26 mouse cellular contexts compared by ENCODE assay signal in the genomic region with DNA sequence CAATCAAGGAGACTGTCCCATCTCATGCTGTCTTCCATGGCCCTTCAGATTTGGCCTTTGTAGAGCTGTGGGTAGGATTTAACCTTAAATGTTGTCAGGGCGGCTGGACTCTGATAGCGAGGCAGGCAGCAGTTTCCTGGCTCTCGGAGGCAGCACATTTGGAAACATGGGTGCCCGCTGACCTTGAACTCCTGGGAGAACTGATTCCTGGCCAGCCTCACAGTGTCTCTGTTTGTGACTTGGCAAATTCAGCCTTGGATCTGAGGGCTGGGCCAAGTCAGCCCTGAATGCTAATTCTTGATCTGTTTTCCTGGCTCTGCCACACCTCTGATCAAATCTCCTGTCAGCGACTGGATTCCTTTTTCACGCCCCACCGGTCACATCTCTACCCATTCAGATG. TPM values are rescaled to one million over a fixed set of nuclear protein-coding genes. Genes with fewer than 3 reads are reported as not detected.
DNase-seq lines count a peak whose midpoint lies in the region; ATAC-seq and TF ChIP-seq lines count a peak whose summit lies in the region.
"Had no signal": no experiment of that assay in that cellular context is flagged by ENCODE, and none has a peak within 500 bp of the region (broad histone marks: within the 10 kb centered on the region; RNA-seq: fewer than 3 reads in every experiment).

No protein-coding gene starts in this region.

- H3K4me1 ChIP-seq in midbrain, postnatal 0 days (ENCODE audit: insufficient read depth, low read length) = no peaks in the 10 kb centered on the region
- H3K4me1 ChIP-seq: embryonic facial prominence, embryonic 15.5 days; heart, embryonic 15.5 days; hindbrain, embryonic 13.5 days had no signal

- peak; percentile 71 for DNase-seq in ovary, adult 18-20 months (ENCODE audit: low spot score)
- no peak for DNase-seq in ovary, postnatal 10 days (ENCODE audit: low spot score)
- DNase-seq in adrenal gland, adult 8-10 months = peak; percentile 77
- DNase-seq in adrenal gland, postnatal 25 days = peak; percentile 63
- peak; percentile 65 for DNase-seq in testis, postnatal 14 days (ENCODE audit: low spot score)
- DNase-seq in midbrain, postnatal 0 days (ENCODE audit: low spot score) = no peak
- DNase-seq in kidney, postnatal 14 days = no peak
- DNase-seq: cerebellum, adult 2 months; embryo, embryonic 11 days; gastrocnemius, postnatal 36 days; heart, adult 18-20 months; heart, postnatal 14 days had no signal

- H3K4me2 ChIP-seq in midbrain, postnatal 0 days (ENCODE audit: low read depth, low read length, poor library complexity, severe bottlenecking) = no peak overlapping the region
- H3K4me2 ChIP-seq: embryonic facial prominence, embryonic 15.5 days; heart, embryonic 15.5 days; hindbrain, embryonic 13.5 days had no signal

- ATAC-seq in midbrain, postnatal 0 days (ENCODE audit: low FRiP score) = no peak
- ATAC-seq: forebrain, embryonic 14.5 days; hindbrain, postnatal 0 days had no signal

- H3K9ac ChIP-seq in midbrain, postnatal 0 days (replicated peaks; ENCODE audit: low read length, poor library complexity, severe bottlenecking) = no peak overlapping the region
- H3K9ac ChIP-seq: embryonic facial prominence, embryonic 15.5 days; heart, embryonic 15.5 days; hindbrain, embryonic 13.5 days had no signal

- H3K27me3 ChIP-seq in midbrain, postnatal 0 days (ENCODE audit: insufficient read depth, low read length) = no peaks in the 10 kb centered on the region
- H3K27me3 ChIP-seq: embryonic facial prominence, embryonic 15.5 days; heart, embryonic 15.5 days; hindbrain, embryonic 13.5 days had no signal

- H3K27ac ChIP-seq in midbrain, postnatal 0 days (ENCODE audit: low read depth, low read length) = no peak overlapping the region
- H3K27ac ChIP-seq: embryonic facial prominence, embryonic 15.5 days; forebrain, embryonic 10.5 days; heart, embryonic 10.5 days; heart, embryonic 15.5 days; hindbrain, embryonic 13.5 days; hindbrain, postnatal 0 days had no signal

- no peaks in the 10 kb centered on the region for H3K36me3 ChIP-seq in midbrain, postnatal 0 days (ENCODE audit: insufficient read depth, low read length)
- H3K36me3 ChIP-seq: embryonic facial prominence, embryonic 15.5 days; forebrain, embryonic 10.5 days; heart, embryonic 10.5 days; heart, embryonic 15.5 days; hindbrain, embryonic 13.5 days had no signal

- no peak for TF ChIP-seq CTCF in midbrain, postnatal 0 days (IDR thresholded peaks at IDR 0.05)

- H3K9me3 ChIP-seq in midbrain, postnatal 0 days (ENCODE audit: low read length) = no peaks in the 10 kb centered on the region
- H3K9me3 ChIP-seq: embryonic facial prominence, embryonic 15.5 days; heart, embryonic 10.5 days; heart, embryonic 15.5 days; hindbrain, embryonic 13.5 days had no signal

- WGBS in midbrain, postnatal 0 days = 69% methylated on average over 7 of the region's 7 CpGs

- no peak overlapping the region for H3K4me3 ChIP-seq in midbrain, postnatal 0 days (ENCODE audit: low read depth, low read length)
- H3K4me3 ChIP-seq: embryonic facial prominence, embryonic 15.5 days; erythroblast, embryonic 14.5 days; forebrain, embryonic 10.5 days; heart, embryonic 10.5 days; heart, embryonic 15.5 days; hindbrain, embryonic 13.5 days had no signal

RNA-seq across cellular contexts. Expression of gene Gm14214, which starts 6.7 kb away (rescaled TPM):
- not detected for total RNA-seq in adrenal gland, adult 8-10 months (2022)
- not detected in 2 replicates for total RNA-seq in adrenal gland, postnatal 25 days (2021)
- total RNA-seq in midbrain, postnatal 0 days (2014; rRNA removed) = not detected in 2 replicates
- polyA plus RNA-seq in midbrain, postnatal 0 days (2015; fragmentation: Nextera tagmentation; extraction: Ambion mirVana) = not detected in 2 replicates
- total RNA-seq: common myeloid progenitor, adult 5-6 weeks; ES-E14; gastrocnemius, adult 8-10 months; gastrocnemius, postnatal 36 days; heart, adult 18-20 months; heart, postnatal 14 days; hematopoietic stem cell, adult 5-6 weeks; hindbrain, postnatal 0 days had no signal
- polyA plus RNA-seq: cerebellum, adult 2 months; embryonic facial prominence, embryonic 11.5 days; embryonic facial prominence, embryonic 15.5 days; erythroblast, embryonic 14.5 days; forebrain, embryonic 10.5 days; forebrain, embryonic 14.5 days; heart, embryonic 10.5 days; heart, embryonic 15.5 days; hindbrain, embryonic 13.5 days; hindbrain, postnatal 0 days; intestine, embryonic 14.5 days had no signal

RNA-seq across cellular contexts. Expression of gene Raly, which starts 14.4 kb away (rescaled TPM):
- total RNA-seq in adrenal gland, adult 8-10 months (2022) = 100 to 1,000 TPM; 186 to 218 (median 200) TPM
- 196 and 201 TPM in 2 replicates for total RNA-seq in adrenal gland, postnatal 25 days (2021)
- 132 and 160 TPM in 2 replicates for total RNA-seq in midbrain, postnatal 0 days (2014; rRNA removed)
- 18.4 and 19.3 TPM in 2 replicates for polyA plus RNA-seq in midbrain, postnatal 0 days (2015; fragmentation: Nextera tagmentation; extraction: Ambion mirVana)

RNA-seq across cellular contexts. Expression of gene a, which starts 14.7 kb away (rescaled TPM):
- total RNA-seq in adrenal gland, adult 8-10 months (2022) = not detected
- total RNA-seq in adrenal gland, postnatal 25 days (2021) = not detected in 2 replicates
- total RNA-seq in midbrain, postnatal 0 days (2014; rRNA removed) = 5.9 TPM in 1 of 2 replicates, not detected in the other
- 1.1 and 2.3 TPM in 2 replicates for polyA plus RNA-seq in midbrain, postnatal 0 days (2015; fragmentation: Nextera tagmentation; extraction: Ambion mirVana)
- total RNA-seq: common myeloid progenitor, adult 5-6 weeks; gastrocnemius, adult 8-10 months; gastrocnemius, postnatal 36 days; heart, adult 18-20 months; heart, postnatal 14 days; hematopoietic stem cell, adult 5-6 weeks; hindbrain, postnatal 0 days had no signal
- polyA plus RNA-seq: erythroblast, embryonic 14.5 days had no signal

Comparison
In these comparisons a context has a peak if more than half of its experiments do, and no peak if none do; other contexts are left out.
1. DNase-seq: peak in ovary, adult 18-20 months (single experiment), adrenal gland, adult 8-10 months (single experiment), adrenal gland, postnatal 25 days (single experiment) and testis, postnatal 14 days (single experiment); none in ovary, postnatal 10 days (single experiment), midbrain, postnatal 0 days (single experiment) and kidney, postnatal 14 days (single experiment).